Mouse (Mus musculus) midbrain, postnatal 0 days (tissue): ENCODE measurements around the gene Nup133. TPM values are rescaled to one million over a fixed set of nuclear protein-coding genes. Genes with fewer than 3 reads are reported as not detected.
A peak's percentile ranks its signal among the peaks of the same experiment; 100 is the strongest.

Experiments used
- ATAC-seq: fragments of 200-750 bp; cut with Nextera tagmentation; 2 replicates; pipeline ENCODE4 v1.8.0; 2017; ENCODE audit warnings: moderate number of reproducible peaks, mild to moderate bottlenecking, moderate TSS enrichment, moderate library complexity; ENCODE audit not compliant: low FRiP score
- DNase-seq: peaks from one replicate; pipeline ENCODE4 v3.0.0-alpha.2; 2015; ENCODE audit warnings: low spot score
- H3K27ac ChIP-seq: fragments of 300-500 bp; sonication (generic); 2 replicates; pipeline ENCODE4 v1.5.1; 2014; ENCODE audit warnings: low read depth, mild to moderate bottlenecking, low read length, mixed read lengths
- H3K27me3 ChIP-seq: fragments of 300-500 bp; sonication (generic); 2 replicates; pipeline ENCODE4 v1.6.1; 2014; ENCODE audit warnings: low read length, control low read depth, mixed read lengths; ENCODE audit not compliant: insufficient read depth
- H3K36me3 ChIP-seq: fragments of 300-500 bp; sonication (generic); 2 replicates; pipeline ENCODE4 v1.6.1; 2014; ENCODE audit warnings: low read length, control low read depth, mixed read lengths; ENCODE audit not compliant: insufficient read depth
- H3K4me1 ChIP-seq: fragments of 300-500 bp; sonication (generic); 2 replicates; pipeline ENCODE4 v1.6.1; 2014; ENCODE audit warnings: mild to moderate bottlenecking, control low read depth, antibody characterized with exemption, low read length, mixed read lengths; ENCODE audit not compliant: insufficient read depth
- H3K4me2 ChIP-seq: fragments of 300-500 bp; sonication (generic); 2 replicates; pipeline ENCODE4 v1.6.1; 2014; ENCODE audit warnings: low read depth, mild to moderate bottlenecking, low read length, mixed read lengths; ENCODE audit not compliant: poor library complexity, severe bottlenecking
- H3K4me3 ChIP-seq: fragments of 300-500 bp; sonication (generic); 2 replicates; pipeline ENCODE4 v1.5.1; 2014; ENCODE audit warnings: low read depth, mild to moderate bottlenecking, low read length, moderate library complexity
- H3K9ac ChIP-seq: fragments of 300-500 bp; sonication (generic); replicated peaks from 2 replicates; pipeline ENCODE4 v1.6.1; 2014; ENCODE audit warnings: mild to moderate bottlenecking, low read length, moderate library complexity, mixed read lengths; ENCODE audit not compliant: poor library complexity, severe bottlenecking
- H3K9me3 ChIP-seq: fragments of 300-500 bp; sonication (generic); 2 replicates; pipeline ENCODE4 v1.6.1; 2016; ENCODE audit warnings: low read length, control low read depth
- CTCF ChIP-seq: IDR thresholded peaks from 2 replicates; pipeline ENCODE4 v1.5.1; 2016; ENCODE audit warnings: antibody characterized with exemption, mild to moderate bottlenecking
- WGBS: fragments of 180-500 bp; shearing (Covaris S2); extraction: QIAGEN DNeasy Blood & Tissue Kit; methylation state at CpG from one replicate; pipeline ENCODE4 v1.1.7; 2014; 5-methylcytosine and 5-hydroxymethylcytosine counted together
- polyA plus RNA-seq: library from polyadenylated mRNA; unstranded; fragments of >200 nt; fragmentation: Nextera tagmentation; extraction: Ambion mirVana; gene quantifications from 2 replicates; pipeline ENCODE4 v1.2.1, GENCODE M21; 2015
- total RNA-seq: library from RNA; depleted of rRNA; stranded (reverse); fragments of >200 nt; gene quantifications from 2 replicates; pipeline ENCODE4 v1.2.3, GENCODE M21; 2014

Gene Nup133
- total and polyA plus RNA-seq, 2 experiments from 2014 or later: 16.1 to 19.4 TPM

- H3K36me3 ChIP-seq: no peaks in the 10 kb centered on the region
- 72% methylated on average over 11 of the region's 11 CpGs for WGBS
- no peaks in the 10 kb centered on the region for H3K4me1 ChIP-seq
- no peak for ATAC-seq
- no peak overlapping the region for H3K4me2 ChIP-seq
- H3K27me3 ChIP-seq: no peaks in the 10 kb centered on the region
- DNase-seq: no peak
- H3K4me3 ChIP-seq: no peak overlapping the region
- TF ChIP-seq CTCF: no peak
- H3K9ac ChIP-seq: no peak overlapping the region
- no peaks in the 10 kb centered on the region for H3K9me3 ChIP-seq
- no peak overlapping the region for H3K27ac ChIP-seq
These were observed 74.7 kb downstream of the Nup133 start for GRCm38 (mm10) chr8:123874324-123874723.

- H3K4me1 ChIP-seq: no peaks in the 10 kb centered on the region
- no peak for DNase-seq
- 85% methylated on average over 6 of the region's 6 CpGs for WGBS
These were observed 75.7 kb downstream of the Nup133 start for GRCm38 (mm10) chr8:123873364-123873763.

DNA sequence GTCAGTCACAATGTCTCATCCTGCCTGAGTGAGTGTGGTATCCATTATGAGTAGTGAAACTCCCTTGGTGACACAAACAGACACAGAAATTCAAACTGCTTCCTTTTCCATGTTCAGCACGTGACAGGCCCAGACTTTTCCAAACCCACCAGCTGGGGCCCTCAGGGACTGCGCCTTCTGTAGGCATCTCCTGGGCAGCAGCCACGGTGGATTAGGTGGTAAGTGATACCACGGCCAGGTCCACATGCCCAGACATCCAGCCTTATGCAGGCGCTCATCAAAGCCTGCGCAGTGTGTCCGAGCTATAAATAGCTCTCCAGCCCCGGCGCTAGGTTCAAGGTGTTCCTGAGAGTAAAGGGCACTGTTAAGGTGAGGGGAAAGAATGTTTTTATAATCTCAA is 77.0 kb downstream of the Nup133 start:
- no peak overlapping the region for H3K4me3 ChIP-seq
- ATAC-seq: no peak
- no peaks in the 10 kb centered on the region for H3K36me3 ChIP-seq
- H3K9me3 ChIP-seq: no peaks in the 10 kb centered on the region
- no peaks in the 10 kb centered on the region for H3K4me1 ChIP-seq
- no peaks in the 10 kb centered on the region for H3K27me3 ChIP-seq
- no peak overlapping the region for H3K9ac ChIP-seq
- no peak for DNase-seq
- TF ChIP-seq CTCF: no peak
- no peak overlapping the region for H3K4me2 ChIP-seq
- WGBS: 77% methylated on average over 9 of the region's 9 CpGs
- H3K27ac ChIP-seq: no peak overlapping the region

More at GRCm38 (mm10) chr8:123873364-123873763, 75.7 kb downstream of the Nup133 start:
- no peaks in the 10 kb centered on the region for H3K9me3 ChIP-seq
- H3K36me3 ChIP-seq: no peaks in the 10 kb centered on the region
- ATAC-seq: no peak
- no peak overlapping the region for H3K4me3 ChIP-seq
- no peak overlapping the region for H3K4me2 ChIP-seq
- H3K27ac ChIP-seq: no peak overlapping the region
- H3K9ac ChIP-seq: no peak overlapping the region
- TF ChIP-seq CTCF: no peak
- H3K27me3 ChIP-seq: no peaks in the 10 kb centered on the region

GRCm38 (mm10) chr8:123866971-123867370 is 82.1 kb downstream of the Nup133 start:
- Histone ChIP-seq H3K9ac (no peak overlapping the region), H3K4me2 (no peak overlapping the region), H3K4me3 (no peak overlapping the region), H3K4me1 (peaks cover 4% of the 10 kb centered on the region; the same call in 1 of the 2 replicates), H3K9me3 (no peaks in the 10 kb centered on the region), H3K27ac (no peak overlapping the region), H3K27me3 (no peaks in the 10 kb centered on the region), H3K36me3 (no peaks in the 10 kb centered on the region)
- WGBS: 8% methylated on average over 5 of the region's 5 CpGs
- ATAC-seq (no peak), DNase-seq (peak; percentile 18)
- TF ChIP-seq CTCF: no peak

DNA sequence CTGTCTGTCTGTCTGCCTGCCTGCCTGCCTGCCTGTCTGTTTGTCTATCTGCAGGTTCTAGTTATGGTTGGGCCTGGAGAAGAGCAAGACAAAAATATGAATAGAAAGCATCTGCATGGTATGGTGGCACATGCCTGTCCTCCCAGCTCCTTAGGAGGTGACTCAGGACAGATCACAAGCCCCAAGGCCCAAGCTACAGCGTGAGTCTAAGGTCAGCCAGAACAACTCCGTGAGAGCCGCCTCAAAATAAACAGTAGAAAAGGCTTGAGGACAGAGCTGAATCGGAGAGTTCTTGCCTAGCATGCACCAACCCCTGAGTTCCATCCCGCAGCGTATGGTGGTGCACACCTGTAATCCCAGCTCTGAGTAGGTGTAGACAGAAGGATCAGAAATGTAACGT is 83.3 kb downstream of the Nup133 start:
- ATAC-seq (no peak), DNase-seq (no peak)
- H3K27me3 ChIP-seq: no peaks in the 10 kb centered on the region
- H3K27ac ChIP-seq: no peak overlapping the region
- no peak for TF ChIP-seq CTCF
- peaks cover 4% of the 10 kb centered on the region; the same call in 1 of the 2 replicates for H3K4me1 ChIP-seq
- H3K9ac ChIP-seq: no peak overlapping the region
- no peak overlapping the region for H3K4me3 ChIP-seq
- WGBS: 83% methylated on average over 7 of the region's 7 CpGs
- H3K9me3 ChIP-seq: no peaks in the 10 kb centered on the region
- no peak overlapping the region for H3K4me2 ChIP-seq
- H3K36me3 ChIP-seq: no peaks in the 10 kb centered on the region

GRCm38 (mm10) chr8:123860386-123860785 is 88.7 kb downstream of the Nup133 start:
- Histone ChIP-seq H3K4me2 (peak overlapping the region; percentile 90), H3K4me3 (peak overlapping the region; percentile 83), H3K9ac (peak overlapping the region; percentile 84), H3K27ac (no peak overlapping the region), H3K27me3 (no peaks in the 10 kb centered on the region), H3K9me3 (no peaks in the 10 kb centered on the region), H3K4me1 (peaks cover 4% of the 10 kb centered on the region; the same call in 1 of the 2 replicates), H3K36me3 (no peaks in the 10 kb centered on the region)
- no peak for ATAC-seq
- WGBS: 76% methylated on average over 4 of the region's 4 CpGs
- no peak for DNase-seq
- no peak for TF ChIP-seq CTCF
